Mouse (Mus musculus) lung, postnatal 0 days (tissue): ENCODE results near the gene Nkpd1. TPM values are rescaled to one million over a fixed set of nuclear protein-coding genes. Genes with fewer than 3 reads are reported as not detected.
A peak's percentile ranks its signal among the peaks of the same experiment; 100 is the strongest.

ENCODE experiments used
- ATAC-seq: fragments of 200-750 bp; cut with Nextera tagmentation; 2 replicates; pipeline ENCODE4 v1.8.0; 2017; ENCODE audit warnings: moderate library complexity
- DNase-seq: peaks from one replicate; pipeline ENCODE4 v3.0.0-alpha.2; 2016; ENCODE audit warnings: low spot score
- H3K27ac ChIP-seq: fragments of 300-500 bp; sonication (generic); 2 replicates; pipeline ENCODE4 v1.5.1; 2014; ENCODE audit warnings: antibody characterized with exemption, mild to moderate bottlenecking, low read length, mixed read lengths
- H3K27me3 ChIP-seq: fragments of 300-500 bp; sonication (generic); replicated peaks from 2 replicates; pipeline ENCODE4 v1.6.1; 2014; ENCODE audit warnings: low read length, mixed read lengths; ENCODE audit not compliant: insufficient read depth
- H3K36me3 ChIP-seq: fragments of 300-500 bp; sonication (generic); 2 replicates; pipeline ENCODE4 v1.6.1; 2014; ENCODE audit warnings: low read length, mixed read lengths; ENCODE audit not compliant: insufficient read depth
- H3K4me1 ChIP-seq: fragments of 300-500 bp; sonication (generic); 2 replicates; pipeline ENCODE4 v1.6.1; 2014; ENCODE audit warnings: antibody characterized with exemption, low read depth, low read length, mixed read lengths; ENCODE audit not compliant: insufficient read depth
- H3K4me2 ChIP-seq: fragments of 300-500 bp; sonication (generic); replicated peaks from 2 replicates; pipeline ENCODE4 v1.6.1; 2014; ENCODE audit warnings: low read depth, mild to moderate bottlenecking, low read length, moderate library complexity, mixed read lengths
- H3K4me3 ChIP-seq: fragments of 300-500 bp; sonication (generic); 2 replicates; pipeline ENCODE4 v1.5.1; 2014; ENCODE audit warnings: low read depth, low read length
- H3K9ac ChIP-seq: fragments of 300-500 bp; sonication (generic); replicated peaks from 2 replicates; pipeline ENCODE4 v1.6.1; 2014; ENCODE audit warnings: low read depth, mild to moderate bottlenecking
- H3K9me3 ChIP-seq: fragments of 300-500 bp; sonication (generic); 2 replicates; pipeline ENCODE4 v1.6.1; 2016; ENCODE audit warnings: low read length, mixed read lengths
- CTCF ChIP-seq: IDR thresholded peaks from 2 replicates; pipeline ENCODE4 v1.5.1; 2016; ENCODE audit warnings: antibody characterized with exemption, mild to moderate bottlenecking
- EP300 ChIP-seq: IDR thresholded peaks from 2 replicates; pipeline ENCODE4 v1.6.1; 2016; ENCODE audit warnings: antibody characterized with exemption, mild to moderate bottlenecking, control low read depth
- WGBS: fragments of 180-500 bp; shearing (Covaris S2); extraction: QIAGEN DNeasy Blood & Tissue Kit; methylation state at CpG from one replicate; pipeline ENCODE4 v1.1.7; 2014; 5-methylcytosine and 5-hydroxymethylcytosine counted together
- polyA plus RNA-seq: library from polyadenylated mRNA; unstranded; fragments of >200 nt; fragmentation: Nextera tagmentation; extraction: Ambion mirVana; gene quantifications from 2 replicates; pipeline ENCODE4 v1.2.1, GENCODE M21; 2015

The Nkpd1 gene
- polyA plus RNA-seq, 1 experiment from 2014 or later: 0.05 TPM

DNA sequence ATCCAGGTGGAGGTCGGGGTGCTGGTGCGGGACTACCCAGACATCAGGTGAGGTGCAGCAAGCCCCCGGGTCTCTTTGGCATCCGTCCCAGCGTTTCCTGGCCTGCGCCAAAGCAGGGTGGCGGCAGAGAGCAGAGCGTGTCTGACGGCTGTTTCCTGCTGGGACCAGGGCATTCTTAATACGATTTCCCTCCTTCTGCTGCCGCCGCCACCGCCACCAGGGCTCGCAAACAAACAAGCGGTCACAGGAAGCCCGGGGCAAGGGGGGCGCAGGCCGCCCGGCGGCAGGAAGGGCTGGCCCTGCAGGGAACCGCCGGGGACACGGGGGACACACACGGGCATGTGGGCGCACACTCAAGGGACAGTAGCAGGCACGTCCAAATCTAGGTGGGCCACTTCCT, 25.9 kb upstream of the Nkpd1 start:
- Histone ChIP-seq H3K27ac (0 out of 2 replicates have a peak overlapping the region, but pooled peaks have one; percentile 43), H3K4me1 (no peaks in the 10 kb centered on the region), H3K36me3 (no peaks in the 10 kb centered on the region), H3K4me3 (no peak overlapping the region), H3K4me2 (peak overlapping the region; percentile 45), H3K9ac (no peak overlapping the region), H3K9me3 (no peaks in the 10 kb centered on the region), H3K27me3 (peaks cover 15% of the 10 kb centered on the region; the same call in 1 of the 2 replicates)
- peak; percentile 66 for TF ChIP-seq CTCF
- TF ChIP-seq EP300: peak; percentile 20; the same call in 1 of the 2 replicates
- 1% methylated on average over 24 of the region's 26 CpGs for WGBS
- peak; percentile 83 for ATAC-seq
- DNase-seq: peak; percentile 72

- no peaks in the 10 kb centered on the region for H3K4me1 ChIP-seq
- WGBS: 73% methylated on average over 25 of the region's 25 CpGs
- no peak overlapping the region for H3K27ac ChIP-seq
- H3K36me3 ChIP-seq: no peaks in the 10 kb centered on the region
- no peaks in the 10 kb centered on the region for H3K9me3 ChIP-seq
- peaks cover 2% of the 10 kb centered on the region; the same call in 1 of the 2 replicates for H3K27me3 ChIP-seq
- ATAC-seq (no peak), DNase-seq (no peak)
- H3K9ac ChIP-seq: no peak overlapping the region
- TF ChIP-seq CTCF (no peak), EP300 (no peak)
- no peak overlapping the region for H3K4me3 ChIP-seq
- no peak overlapping the region for H3K4me2 ChIP-seq
These were observed 22.7 kb upstream of the Nkpd1 start for GRCm38 (mm10) chr7:19494751-19495474.

DNA sequence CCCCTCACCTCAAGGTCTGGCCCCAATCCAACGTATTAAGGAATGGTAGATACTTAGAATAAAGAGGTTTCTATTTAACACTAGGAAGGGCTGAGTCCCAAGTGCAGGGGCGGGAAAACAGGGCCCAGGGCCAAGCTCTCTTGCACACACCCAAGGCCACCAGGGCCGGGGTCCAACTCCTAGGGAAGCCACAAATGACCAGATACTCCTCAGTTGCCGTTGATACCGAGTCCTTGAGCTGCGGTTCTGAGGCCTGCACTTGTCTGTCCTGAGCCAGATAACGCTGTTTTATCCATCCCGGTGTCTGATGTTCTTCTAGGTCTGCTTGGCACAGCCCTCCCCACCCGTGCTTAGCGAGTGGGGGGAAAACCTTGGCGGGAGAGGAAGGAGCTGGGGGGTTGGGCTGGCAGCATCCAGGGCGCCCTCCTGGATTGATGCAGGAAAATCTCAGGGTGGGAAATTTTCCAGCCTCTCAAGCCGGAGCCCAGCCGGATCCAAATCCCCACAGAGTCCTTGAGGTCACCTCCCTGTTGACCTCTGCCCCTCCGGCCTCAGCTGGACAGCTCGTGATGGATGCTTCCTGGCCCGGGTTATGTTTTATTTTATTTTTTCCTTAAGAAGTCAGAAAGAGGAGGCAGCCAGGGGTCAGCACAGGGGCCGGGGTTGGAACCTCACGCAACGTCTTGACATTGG, 22.0 kb upstream of the Nkpd1 start:
- H3K4me3 ChIP-seq: no peak overlapping the region

GRCm38 (mm10) chr7:19496214-19496555, 21.5 kb upstream of the Nkpd1 start:
- Histone ChIP-seq H3K36me3 (no peaks in the 10 kb centered on the region), H3K4me2 (no peak overlapping the region), H3K4me3 (no peak overlapping the region), H3K9me3 (no peaks in the 10 kb centered on the region), H3K27me3 (no peaks in the 10 kb centered on the region), H3K4me1 (no peaks in the 10 kb centered on the region), H3K9ac (no peak overlapping the region), H3K27ac (no peak overlapping the region)
- DNase-seq (peak; percentile 33), ATAC-seq (peak; percentile 30; the same call in 1 of the 2 replicates)
- no peak for TF ChIP-seq EP300
- no peak for TF ChIP-seq CTCF
- WGBS: 53% methylated on average over 5 of the region's 5 CpGs

More for the DNA sequence above, 22.0 kb upstream of the Nkpd1 start:
- DNase-seq (peak; percentile 64), ATAC-seq (peak; percentile 30; the same call in 1 of the 2 replicates)
- no peaks in the 10 kb centered on the region for H3K9me3 ChIP-seq
- no peaks in the 10 kb centered on the region for H3K4me1 ChIP-seq
- no peak overlapping the region for H3K4me2 ChIP-seq
- no peak overlapping the region for H3K27ac ChIP-seq
- no peak overlapping the region for H3K9ac ChIP-seq
- no peak for TF ChIP-seq EP300
- 23% methylated on average over 20 of the region's 20 CpGs for WGBS
- H3K36me3 ChIP-seq: no peaks in the 10 kb centered on the region
- no peaks in the 10 kb centered on the region for H3K27me3 ChIP-seq

DNA sequence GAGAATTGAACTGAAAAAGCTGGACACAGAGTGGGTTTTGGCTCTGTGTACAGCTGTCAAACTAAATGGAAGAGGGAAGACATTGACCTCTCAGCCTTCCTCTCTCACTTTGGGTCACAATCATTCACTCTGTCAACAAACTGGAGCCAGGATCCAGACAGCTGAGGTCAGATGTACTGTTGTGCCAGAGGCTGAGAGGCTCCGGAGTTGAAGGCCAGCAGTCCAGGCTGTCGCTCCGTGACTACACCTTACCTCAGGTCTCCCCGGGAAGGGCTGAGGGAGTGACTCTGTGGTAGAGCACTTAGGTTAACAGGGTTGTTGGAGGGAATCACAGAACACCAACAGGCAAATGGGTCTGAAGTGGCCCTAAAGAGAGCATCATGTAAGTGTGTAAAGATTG, 19.3 kb upstream of the Nkpd1 start:
- H3K4me1 ChIP-seq: no peaks in the 10 kb centered on the region
- ATAC-seq (no peak), DNase-seq (no peak)
- H3K4me3 ChIP-seq: no peak overlapping the region
- H3K9ac ChIP-seq: no peak overlapping the region
- H3K36me3 ChIP-seq: no peaks in the 10 kb centered on the region
- TF ChIP-seq EP300 (no peak), CTCF (no peak)
- WGBS: 45% methylated on average over 4 of the region's 4 CpGs
- no peak overlapping the region for H3K27ac ChIP-seq
- no peaks in the 10 kb centered on the region for H3K9me3 ChIP-seq
- no peak overlapping the region for H3K4me2 ChIP-seq
- no peaks in the 10 kb centered on the region for H3K27me3 ChIP-seq

DNA sequence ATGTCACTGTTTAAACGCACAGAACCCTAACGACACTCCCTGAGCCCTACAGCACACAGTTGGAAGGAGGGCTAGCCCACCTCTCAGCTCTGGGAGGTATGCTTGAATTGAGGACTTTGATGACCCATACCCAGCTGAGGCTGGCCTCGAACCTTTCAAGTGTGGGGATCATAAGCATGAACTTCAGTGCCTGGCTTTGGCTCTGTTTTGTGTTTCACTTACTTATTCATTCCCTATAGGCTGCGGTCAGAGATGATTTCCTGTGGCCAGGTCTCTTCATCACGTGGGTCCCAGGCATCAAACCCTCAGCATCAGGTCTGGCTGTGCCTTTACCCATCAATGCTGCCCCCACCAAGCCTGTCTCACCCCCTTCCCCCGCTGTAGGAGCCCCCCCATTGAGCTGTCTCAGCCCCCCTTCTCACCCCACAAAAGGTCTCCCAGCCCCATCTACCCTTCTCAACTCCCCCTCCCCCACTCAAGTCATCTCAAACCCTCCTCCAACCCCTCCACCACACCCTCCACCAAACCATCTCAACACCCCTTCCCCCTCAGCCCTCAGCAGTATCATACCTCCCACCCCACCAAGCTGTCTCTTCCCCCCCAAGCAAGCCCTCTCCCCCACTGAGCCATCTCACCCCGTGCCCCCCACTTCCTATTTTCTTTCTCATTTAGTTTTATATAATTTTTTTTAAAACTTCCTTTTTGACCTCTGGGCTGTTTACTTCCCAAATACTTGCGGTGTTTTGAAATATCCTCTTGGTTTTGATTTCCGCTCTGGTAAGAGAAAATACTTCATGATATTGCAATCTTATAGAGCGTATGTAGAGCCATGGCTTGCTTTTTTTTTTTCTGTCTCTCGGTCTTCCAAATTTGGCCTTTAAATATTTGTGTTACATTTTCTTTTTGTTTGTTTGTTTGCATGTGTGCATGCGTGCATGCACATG, 16.9 kb upstream of the Nkpd1 start:
- no peak for TF ChIP-seq EP300
- TF ChIP-seq CTCF: no peak
- H3K4me2 ChIP-seq: no peak overlapping the region
- H3K9me3 ChIP-seq: no peaks in the 10 kb centered on the region
- H3K27me3 ChIP-seq: no peaks in the 10 kb centered on the region
- H3K27ac ChIP-seq: no peak overlapping the region
- H3K4me1 ChIP-seq: no peaks in the 10 kb centered on the region
- DNase-seq: no peak
- no peak overlapping the region for H3K9ac ChIP-seq
- WGBS: 50% methylated on average over 12 of the region's 12 CpGs
- no peak overlapping the region for H3K4me3 ChIP-seq
- H3K36me3 ChIP-seq: no peaks in the 10 kb centered on the region
- no peak for ATAC-seq
